Mouse (Mus musculus): ENCODE measurements around the gene Rae1.

The Rae1 gene

GRCm38 (mm10) chr2:173027169-173027823 is 27.4 kb downstream of the Rae1 start:
- no peak for DNase-seq (ENCODE audit: low spot score)

- DNase-seq (ENCODE audit: low spot score) = no peak
Measured at GRCm38 (mm10) chr2:173027824-173028495, 28.0 kb downstream of the Rae1 start.

DNA sequence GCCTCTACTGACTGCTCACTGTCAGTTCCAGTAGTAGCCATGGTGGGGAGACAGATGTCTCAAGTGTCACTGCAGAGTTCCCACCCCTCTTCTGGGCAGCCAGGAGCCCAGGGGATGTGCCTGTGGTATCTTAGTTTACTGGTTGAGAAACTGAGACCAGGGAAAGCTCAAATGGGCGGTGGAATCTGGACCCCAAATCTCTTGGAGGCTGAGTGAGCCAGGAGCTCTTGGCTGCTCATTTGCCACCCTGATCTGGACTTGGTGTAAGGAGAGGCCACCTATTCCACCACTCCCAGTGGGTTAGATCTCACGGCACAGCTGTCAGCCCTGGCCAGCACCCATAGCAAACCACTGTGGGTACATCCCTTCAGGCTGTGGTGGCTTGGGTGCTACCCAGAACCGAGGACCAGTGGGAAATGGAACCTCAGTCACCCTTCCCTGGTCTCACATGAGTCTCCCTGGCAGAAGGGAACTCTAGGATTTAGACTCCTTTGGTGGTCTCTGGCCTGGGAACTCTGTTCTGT is 28.7 kb downstream of the Rae1 start:
- DNase-seq (ENCODE audit: low spot score) = no peak

GRCm38 (mm10) chr2:173030591-173031338 is 30.8 kb downstream of the Rae1 start:
- DNase-seq (ENCODE audit: low spot score) = no peak

DNA sequence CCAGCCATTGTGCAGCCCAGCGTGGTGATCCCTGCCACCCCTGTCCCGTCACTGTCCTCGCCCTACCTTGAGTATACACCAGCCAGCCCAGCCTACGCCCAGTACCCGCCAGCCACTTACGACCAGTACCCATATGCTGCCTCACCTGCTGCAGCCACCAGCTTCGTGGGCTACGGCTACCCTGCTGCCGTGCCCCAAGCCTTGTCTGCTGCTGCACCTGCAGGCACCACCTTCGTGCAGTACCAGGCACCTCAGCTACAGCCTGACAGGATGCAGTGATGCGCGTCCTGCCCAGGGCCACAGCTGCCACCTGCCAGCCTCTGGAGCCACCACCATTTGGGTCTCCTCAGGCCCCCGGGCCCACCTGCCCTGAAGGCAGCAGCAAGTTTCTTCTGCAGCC is 33.6 kb downstream of the Rae1 start:
- no peak for DNase-seq (ENCODE audit: low spot score)

DNA sequence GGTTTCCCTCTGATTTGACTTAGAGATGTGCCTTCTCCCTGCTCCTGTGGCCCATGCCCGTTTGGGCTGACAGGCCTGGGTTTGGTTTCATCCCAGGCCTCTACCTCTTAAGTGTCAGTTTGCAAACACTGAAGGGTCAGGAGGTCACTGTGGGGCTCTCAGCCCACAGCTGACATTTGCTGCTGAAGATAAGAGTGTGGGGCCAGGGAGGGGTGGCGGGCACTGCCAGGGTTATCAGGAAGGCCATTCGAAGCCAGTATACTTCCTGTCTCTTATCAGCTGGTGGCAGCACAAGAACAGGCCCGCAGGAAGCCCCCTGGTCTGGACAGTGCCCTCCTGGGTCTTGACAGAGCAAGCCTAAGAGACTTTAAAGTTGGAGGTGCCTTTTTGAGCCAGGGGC is 35.1 kb downstream of the Rae1 start:
- DNase-seq (ENCODE audit: low spot score) = no peak

- no peak for DNase-seq (ENCODE audit: low spot score)
Measured at GRCm38 (mm10) chr2:173035653-173036052, 35.7 kb downstream of the Rae1 start.

DNA sequence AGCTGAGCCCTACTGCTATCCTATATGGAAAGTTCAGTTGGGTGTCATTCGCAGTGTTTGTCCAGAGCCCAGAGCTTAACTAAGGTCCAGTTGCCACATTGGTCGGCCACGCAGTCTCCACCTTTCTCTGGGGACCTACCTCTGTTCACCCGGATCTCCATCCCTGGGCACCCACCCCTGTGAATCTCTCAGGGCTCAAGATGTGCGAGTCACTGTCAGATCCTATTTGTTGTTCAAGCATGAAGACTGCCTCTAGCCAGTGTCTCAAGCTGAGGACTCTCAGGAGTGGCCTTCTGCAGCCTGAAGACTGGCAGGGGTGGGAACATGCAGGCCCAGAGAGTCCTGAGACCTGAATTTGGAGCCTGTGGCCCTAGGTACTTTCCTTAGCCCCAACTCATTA is 36.1 kb downstream of the Rae1 start:
- no peak for DNase-seq (ENCODE audit: low spot score)

DNA sequence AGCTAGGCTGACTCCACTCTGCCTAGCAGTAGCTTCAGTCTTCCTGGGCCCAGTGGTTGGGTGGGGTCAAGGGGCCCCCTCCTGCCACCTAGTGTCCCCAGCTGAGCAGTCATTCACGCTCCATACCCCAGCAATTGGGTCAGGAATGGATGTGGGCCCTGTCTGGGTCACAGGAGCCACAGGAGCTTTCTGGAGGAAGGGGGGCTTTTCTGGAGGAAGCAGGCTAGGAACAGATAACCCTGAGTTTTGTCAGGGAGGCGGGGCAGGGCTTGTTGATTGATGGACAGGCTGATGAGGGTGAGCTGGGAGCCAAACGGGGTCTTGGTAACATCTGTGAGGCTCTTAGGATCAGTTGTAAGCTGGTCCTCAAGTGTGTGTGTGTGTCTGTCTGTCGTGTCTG is 36.7 kb downstream of the Rae1 start:
- DNase-seq (ENCODE audit: low spot score) = no peak

DNA sequence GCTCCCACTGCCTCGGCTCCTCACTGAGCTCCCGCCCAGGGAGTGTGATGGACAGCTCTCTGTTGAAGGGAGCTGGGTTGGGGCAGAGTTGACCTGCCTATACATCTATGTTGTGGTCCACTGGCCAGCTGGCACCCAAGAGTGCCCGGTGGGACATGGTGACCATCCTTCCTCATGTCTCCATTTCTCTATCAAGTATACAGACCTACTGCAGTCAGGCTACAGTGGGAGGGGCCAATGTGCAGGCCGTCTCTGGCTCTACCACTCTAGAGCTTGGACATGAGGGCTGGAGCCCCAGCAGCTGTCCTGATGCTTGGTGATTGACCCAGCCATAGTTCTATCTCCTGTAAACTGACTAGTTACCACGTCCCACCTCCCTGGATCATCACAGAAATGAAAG is 37.4 kb downstream of the Rae1 start:
- DNase-seq (ENCODE audit: low spot score) = no peak

GRCm38 (mm10) chr2:173037827-173038607 is 38.1 kb downstream of the Rae1 start:
- no peak for DNase-seq (ENCODE audit: low spot score)

- DNase-seq (ENCODE audit: low spot score) = no peak
Measured at GRCm38 (mm10) chr2:173039041-173039440, 39.1 kb downstream of the Rae1 start.

DNA sequence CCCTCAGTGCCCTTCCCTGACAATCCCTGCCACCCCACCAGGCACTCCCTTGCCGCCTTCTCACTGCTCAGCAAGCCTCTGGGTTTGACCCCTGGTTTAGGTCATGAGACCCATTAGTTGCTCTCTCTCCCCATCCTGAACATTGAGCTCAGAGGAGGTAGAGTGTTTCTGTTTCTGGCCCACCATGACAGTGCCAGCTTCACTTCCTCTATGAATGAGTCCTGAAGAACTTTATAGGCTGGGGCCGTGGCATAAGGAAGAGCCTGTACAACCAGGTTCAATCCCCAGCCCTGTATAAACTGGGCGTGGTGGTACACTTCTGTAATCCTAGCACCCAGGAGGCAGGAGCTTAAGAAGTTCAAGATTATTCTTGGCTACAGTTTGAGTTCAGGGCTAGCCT is 40.9 kb downstream of the Rae1 start:
- no peak for DNase-seq (ENCODE audit: low spot score)

DNA sequence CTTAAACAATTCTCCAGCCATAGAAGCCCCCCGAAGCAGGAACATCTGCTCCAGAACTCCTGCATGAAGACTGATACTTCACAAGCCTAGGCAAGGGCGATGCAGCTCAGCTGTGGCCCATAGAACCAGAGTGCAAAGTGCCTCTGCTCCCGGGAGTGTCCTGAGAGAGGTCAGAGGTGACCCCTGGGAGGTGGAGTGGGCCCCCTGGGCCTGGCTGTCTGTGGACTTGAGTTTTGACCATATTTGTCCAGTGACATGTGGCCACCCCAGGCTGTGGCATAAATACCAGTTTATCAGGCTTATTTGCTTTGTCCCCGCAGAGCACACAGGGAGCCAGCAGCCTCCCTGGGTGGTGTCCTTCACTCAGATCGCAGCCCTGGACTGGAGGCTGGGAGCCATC is 41.3 kb downstream of the Rae1 start:
- DNase-seq (ENCODE audit: low spot score) = no peak

- no peak for DNase-seq (ENCODE audit: low spot score)
Measured at GRCm38 (mm10) chr2:173041893-173042292, 42.0 kb downstream of the Rae1 start.

DNA sequence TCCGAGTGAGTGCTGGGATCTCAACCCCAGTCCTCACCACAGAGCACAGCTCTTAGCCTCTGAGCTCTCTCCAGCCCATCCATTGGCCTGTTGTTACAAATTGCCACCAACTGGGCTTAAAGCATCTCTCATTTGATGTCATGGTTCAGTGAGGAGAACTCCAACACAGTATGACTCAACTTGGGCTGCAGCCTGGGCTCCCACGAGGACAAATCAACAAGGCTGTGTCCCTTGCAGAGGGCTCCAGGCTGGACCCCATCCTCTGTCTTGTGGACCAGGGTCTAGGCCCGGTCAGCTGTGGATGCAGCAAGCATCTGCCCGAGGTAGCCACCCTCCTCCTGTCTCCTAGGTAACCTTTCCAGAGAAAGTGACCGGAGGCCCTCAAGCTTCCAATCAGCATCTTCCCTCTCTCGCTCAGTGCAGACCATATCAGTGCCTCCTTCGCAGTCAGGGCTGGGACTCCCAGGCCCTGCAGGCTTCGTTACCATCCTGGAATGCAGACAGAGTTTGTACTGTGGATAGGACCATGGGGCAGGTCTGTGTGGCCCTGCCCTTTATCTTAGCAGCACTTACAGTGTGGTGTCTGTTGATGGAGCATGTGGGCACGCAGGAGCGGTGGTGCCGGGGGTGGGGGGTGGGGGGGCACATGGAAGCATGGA is 42.7 kb downstream of the Rae1 start:
- no peak for DNase-seq (ENCODE audit: low spot score)

- no peak for DNase-seq (ENCODE audit: low spot score)
Measured at GRCm38 (mm10) chr2:173044198-173044970, 44.5 kb downstream of the Rae1 start.

DNA sequence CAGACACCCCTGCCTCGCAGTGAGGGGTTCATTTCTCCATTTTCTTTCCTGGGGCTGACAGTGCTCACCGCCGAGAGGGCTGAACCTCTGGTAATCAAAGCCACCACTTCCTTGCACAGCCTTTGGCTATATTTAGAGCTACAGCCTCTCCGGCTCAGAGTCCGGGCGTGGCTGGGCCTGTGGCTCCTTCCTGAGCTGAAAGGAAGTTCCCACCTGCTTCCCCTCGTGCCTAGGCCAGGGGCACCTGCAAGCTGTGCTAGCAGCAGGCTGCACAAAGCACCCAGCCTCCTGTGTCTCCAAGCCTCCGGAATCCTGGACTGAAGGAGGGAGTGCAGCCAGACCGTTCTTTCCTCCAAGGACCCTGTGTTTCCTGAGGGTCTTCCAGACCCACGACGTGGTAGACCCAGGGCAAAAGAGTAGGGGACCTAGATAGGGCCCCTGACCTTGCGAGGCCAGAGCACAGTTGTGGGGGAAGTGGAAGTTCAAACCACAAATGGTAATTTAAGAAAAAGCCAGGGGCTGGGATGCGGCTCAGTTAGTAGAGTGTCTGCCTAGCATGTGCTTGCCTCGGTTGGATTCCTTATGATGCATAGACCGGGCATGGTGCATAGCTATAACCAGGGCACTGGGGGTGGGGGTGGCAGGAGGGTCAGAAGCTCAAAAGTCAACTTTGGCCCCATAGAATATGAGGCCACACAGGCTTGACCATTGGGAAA is 46.8 kb downstream of the Rae1 start:
- no peak for DNase-seq (ENCODE audit: low spot score)

DNA sequence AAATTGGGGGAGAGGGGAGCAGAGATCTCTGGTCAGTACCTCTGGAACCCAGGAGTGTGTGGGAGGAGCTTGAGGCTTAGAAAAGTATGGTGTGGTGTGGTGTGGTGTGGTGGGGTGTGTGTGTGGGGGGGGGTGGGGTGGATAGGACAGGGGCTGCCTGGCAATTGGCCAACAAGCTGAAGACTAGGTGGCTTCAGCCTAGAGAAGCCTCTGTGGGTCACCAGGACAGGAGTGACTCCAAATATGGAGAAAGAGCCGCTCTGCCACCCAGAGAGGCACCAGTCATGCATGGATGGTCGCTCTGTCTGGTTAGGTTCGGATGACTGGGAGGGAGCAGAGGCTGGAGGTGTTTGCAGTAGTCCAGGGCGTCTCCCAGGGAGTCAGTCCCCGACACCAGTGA is 47.6 kb downstream of the Rae1 start:
- DNase-seq (ENCODE audit: low spot score) = no peak

DNA sequence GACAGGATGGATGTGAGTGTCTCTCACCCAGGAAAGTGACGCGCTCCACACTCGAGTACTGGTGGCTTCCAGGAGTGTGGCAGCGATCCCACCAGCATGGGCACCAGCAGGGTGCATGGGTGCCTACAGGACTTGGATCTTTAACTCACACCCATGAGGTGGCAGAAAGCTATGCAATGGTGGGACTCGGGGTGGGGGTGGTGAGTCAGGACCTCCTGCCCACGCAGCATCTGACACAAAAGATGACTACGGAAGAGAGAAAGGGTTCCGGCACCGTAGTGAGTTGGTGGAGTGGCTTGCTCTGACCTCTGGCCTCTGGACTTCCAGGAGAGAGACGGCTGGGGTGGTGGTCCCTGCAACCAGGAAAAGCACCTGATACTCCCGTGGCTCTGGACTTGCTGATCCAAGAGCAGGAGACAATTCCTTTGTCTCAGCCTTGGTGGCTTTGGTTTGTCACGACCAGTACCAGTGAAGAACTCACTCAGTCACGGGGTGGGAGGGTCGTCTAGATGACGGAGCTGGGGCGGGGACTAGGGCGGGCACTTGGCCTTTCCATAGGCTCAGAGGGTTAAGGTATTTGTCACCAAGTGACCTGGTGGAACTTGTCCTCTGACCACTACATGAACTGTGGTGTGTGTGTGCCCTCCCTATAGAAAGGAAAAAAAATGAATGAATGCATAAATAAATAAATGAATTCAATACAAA is 48.3 kb downstream of the Rae1 start:
- DNase-seq (ENCODE audit: low spot score) = no peak

Measured in retina, embryonic 14.5 days (tissue).